Mouse (Mus musculus) heart, postnatal 0 days (tissue): Measurements from ENCODE around the gene Tcte1.

Experiments used
- CTCF ChIP-seq: IDR thresholded peaks from 2 replicates; pipeline ENCODE4 v1.5.1; 2016; ENCODE audit warnings: antibody characterized with exemption, control low read depth, low read depth
- EP300 ChIP-seq: IDR thresholded peaks from 2 replicates; pipeline ENCODE4 v1.6.1; 2016; ENCODE audit warnings: antibody characterized with exemption, low read depth

GRCm38 (mm10) chr17:45590410-45590809, 67.2 kb downstream of the Tcte1 start:
- TF ChIP-seq CTCF = no peak
- TF ChIP-seq EP300 = no peak
